Mouse (Mus musculus): Measurements from ENCODE around the gene Atf1.

- TF ChIP-seq EP300 (IDR thresholded peaks at IDR 0.05; ENCODE audit: low read depth) (no peak), CTCF (IDR thresholded peaks at IDR 0.05; ENCODE audit: low read depth) (no peak)
Observed at GRCm38 (mm10) chr15:100257305-100257704, 29.7 kb downstream of the Atf1 start.
